Mouse (Mus musculus) limb, embryonic 14.5 days (tissue): ENCODE results near the gene Paqr7. TPM values are rescaled to one million over a fixed set of nuclear protein-coding genes. Genes with fewer than 3 reads are reported as not detected.

Experiments
- ATAC-seq: fragments of 200-750 bp; cut with Nextera tagmentation; 2 replicates; pipeline ENCODE4 v1.8.0; 2017; ENCODE audit warnings: low read depth, moderate number of reproducible peaks, moderate TSS enrichment; ENCODE audit not compliant: low FRiP score
- DNase-seq: peaks from one replicate; pipeline ENCODE4 v3.0.0-alpha.2; 2015; ENCODE audit warnings: low spot score
- H3K27ac ChIP-seq: fragments of 300-500 bp; sonication (generic); replicated peaks from 2 replicates; pipeline ENCODE4 v1.5.1; 2014; ENCODE audit warnings: low read depth, mild to moderate bottlenecking, low read length, moderate library complexity, mixed read lengths
- H3K27me3 ChIP-seq: fragments of 300-500 bp; sonication (generic); 2 replicates; pipeline ENCODE4 v1.6.1; 2014; ENCODE audit warnings: low read length, mixed read lengths; ENCODE audit not compliant: control insufficient read depth, insufficient read depth
- H3K36me3 ChIP-seq: fragments of 300-500 bp; sonication (generic); 2 replicates; pipeline ENCODE4 v1.6.1; 2014; ENCODE audit warnings: mild to moderate bottlenecking, low read length, moderate library complexity, mixed read lengths; ENCODE audit not compliant: control insufficient read depth, insufficient read depth
- H3K4me1 ChIP-seq: fragments of 300-500 bp; sonication (generic); 2 replicates; pipeline ENCODE4 v1.6.1; 2014; ENCODE audit warnings: antibody characterized with exemption, low read length, mixed read lengths; ENCODE audit not compliant: control insufficient read depth, insufficient read depth
- H3K4me2 ChIP-seq: fragments of 300-500 bp; sonication (generic); replicated peaks from 2 replicates; pipeline ENCODE4 v1.6.1; 2014; ENCODE audit warnings: low read depth, mild to moderate bottlenecking, low read length, moderate library complexity; ENCODE audit not compliant: severe bottlenecking
- H3K4me3 ChIP-seq: fragments of 300-500 bp; sonication (generic); replicated peaks from 2 replicates; pipeline ENCODE4 v1.5.1; 2014; ENCODE audit warnings: low read length
- H3K9ac ChIP-seq: fragments of 300-500 bp; sonication (generic); 2 replicates; pipeline ENCODE4 v1.6.1; 2014; ENCODE audit warnings: mild to moderate bottlenecking, low read depth, low read length, moderate library complexity; ENCODE audit not compliant: severe bottlenecking
- H3K9me3 ChIP-seq: fragments of 300-500 bp; sonication (generic); 2 replicates; pipeline ENCODE4 v1.6.1; 2016; ENCODE audit warnings: low read length; ENCODE audit not compliant: control insufficient read depth
- POLR2A ChIP-seq: fragments of 200-500 bp; IDR thresholded peaks from 2 replicates; pipeline ENCODE4 v1.8.0; 2012; ENCODE audit warnings: inconsistent platforms, mild to moderate bottlenecking, moderate library complexity, borderline replicate concordance; ENCODE audit not compliant: insufficient read depth, insufficient read length; ENCODE audit errors: extremely low read depth
- WGBS: fragments of 180-500 bp; shearing (Covaris S2); extraction: QIAGEN DNeasy Blood & Tissue Kit; methylation state at CpG from one replicate; pipeline ENCODE4 v1.1.7; 2014; 5-methylcytosine and 5-hydroxymethylcytosine counted together
- polyA plus RNA-seq, 2 experiments: library from polyadenylated mRNA; depleted of rRNA in 1 of 2; stranded (reverse) in 1 of 2; unstranded in 1 of 2; fragments of >200 nt; fragmentation: Nextera tagmentation in 1 of 2; extraction: Ambion mirVana in 1 of 2; gene quantifications; 2 replicates each; pipeline versions ENCODE4 v1.2.1 to v1.2.3; 2012 to 2014

Gene Paqr7
- polyA plus RNA-seq, 2 experiments: 2.9 to 5.9 TPM

GRCm38 (mm10) chr4:134461252-134461651 is 35.2 kb upstream of the Paqr7 start:
- Histone ChIP-seq H3K27ac (no peak overlapping the region), H3K4me1 (no peaks in the 10 kb centered on the region), H3K4me3 (no peak overlapping the region), H3K36me3 (no peaks in the 10 kb centered on the region), H3K4me2 (no peak overlapping the region), H3K9me3 (no peaks in the 10 kb centered on the region), H3K9ac (no peak overlapping the region), H3K27me3 (no peaks in the 10 kb centered on the region)
- WGBS: 80% methylated on average over 5 of the region's 5 CpGs
- no peak for DNase-seq
- TF ChIP-seq POLR2A: no peak
- no peak for ATAC-seq

- Histone ChIP-seq H3K27ac (no peak overlapping the region), H3K27me3 (no peaks in the 10 kb centered on the region), H3K9ac (no peak overlapping the region), H3K36me3 (peaks cover 4% of the 10 kb centered on the region), H3K4me2 (no peak overlapping the region), H3K9me3 (no peaks in the 10 kb centered on the region), H3K4me3 (no peak overlapping the region), H3K4me1 (peaks cover 7% of the 10 kb centered on the region; the same call in 1 of the 2 replicates)
- DNase-seq: peak; percentile 9
- no peak for ATAC-seq
- WGBS: 48% methylated on average over 12 of the region's 12 CpGs
- TF ChIP-seq POLR2A: no peak
These were observed 30.7 kb upstream of the Paqr7 start for GRCm38 (mm10) chr4:134465789-134466188.

- H3K27ac ChIP-seq: no peak overlapping the region
- H3K27me3 ChIP-seq: no peaks in the 10 kb centered on the region
- no peak overlapping the region for H3K4me3 ChIP-seq
- H3K9ac ChIP-seq: no peak overlapping the region
- DNase-seq: no peak
- H3K36me3 ChIP-seq: peaks cover 12% of the 10 kb centered on the region
- peaks cover 7% of the 10 kb centered on the region; the same call in 1 of the 2 replicates for H3K4me1 ChIP-seq
- no peaks in the 10 kb centered on the region for H3K9me3 ChIP-seq
- 69% methylated on average over 11 of the region's 11 CpGs for WGBS
- no peak for TF ChIP-seq POLR2A
- H3K4me2 ChIP-seq: peak overlapping the region; percentile 81; the same call in 1 of the 2 replicates
- no peak for ATAC-seq
These were observed 29.9 kb upstream of the Paqr7 start for GRCm38 (mm10) chr4:134466381-134467262.

GRCm38 (mm10) chr4:134467435-134468214 is 28.9 kb upstream of the Paqr7 start:
- H3K36me3 ChIP-seq: peaks cover 21% of the 10 kb centered on the region
- peak; percentile 21; the same call in 1 of the 2 replicates for ATAC-seq
- no peak for DNase-seq
- H3K9me3 ChIP-seq: no peaks in the 10 kb centered on the region
- H3K27ac ChIP-seq: no peak overlapping the region
- H3K9ac ChIP-seq: peak overlapping the region; percentile 84
- H3K4me1 ChIP-seq: peaks cover 7% of the 10 kb centered on the region; the same call in 1 of the 2 replicates
- TF ChIP-seq POLR2A: no peak
- under 1% methylated on average over 31 of the region's 31 CpGs for WGBS
- H3K4me2 ChIP-seq: peak overlapping the region; percentile 81
- H3K27me3 ChIP-seq: no peaks in the 10 kb centered on the region
- H3K4me3 ChIP-seq: peak overlapping the region; percentile 86

DNA sequence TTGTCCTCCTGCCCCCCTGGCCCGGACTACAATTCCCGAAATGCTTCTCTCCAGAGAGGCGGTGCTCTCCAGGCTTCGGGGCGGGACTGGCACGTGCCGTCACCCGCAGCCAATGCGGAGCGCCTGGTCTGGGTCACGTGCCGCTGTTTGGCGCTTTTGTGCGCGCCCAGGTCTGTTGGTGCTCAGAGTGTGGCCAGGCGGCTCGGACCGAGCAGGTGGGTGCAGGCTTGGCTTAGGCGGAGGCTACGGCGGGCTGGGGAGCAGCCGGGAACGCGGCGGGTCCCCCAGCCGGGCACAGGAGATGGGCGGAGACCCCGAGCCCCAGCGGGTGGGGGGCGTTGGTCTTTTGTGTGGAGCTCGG is 28.3 kb upstream of the Paqr7 start, which contains the start of gene Stmn1:
Gene Stmn1 (plus strand): TSS at position 106 of the 361 bp plus-strand sequence.
- peaks cover 7% of the 10 kb centered on the region; the same call in 1 of the 2 replicates for H3K4me1 ChIP-seq
- peak within 1 kb of the TSS; percentile 83 for H3K27ac ChIP-seq
- H3K9ac ChIP-seq: peak within 1 kb of the TSS; percentile 84
- H3K27me3 ChIP-seq: no peaks in the 10 kb centered on the region
- WGBS: under 1% methylated on average over 31 of the region's 31 CpGs
- peak; percentile 96 for DNase-seq
- H3K4me3 ChIP-seq: peak within 1 kb of the TSS; percentile 86
- no peaks in the 10 kb centered on the region for H3K9me3 ChIP-seq
- peak within 1 kb of the TSS; percentile 81 for H3K4me2 ChIP-seq
- H3K36me3 ChIP-seq: peaks cover 27% of the 10 kb centered on the region
- peak; percentile 94 for ATAC-seq
- TF ChIP-seq POLR2A: peak; percentile 99
